Mouse (Mus musculus) right cerebral cortex, postnatal 25 days (tissue): ENCODE results near the gene Bmp6.

Experiments
- DNase-seq: peaks from one replicate; pipeline ENCODE4 v3.0.0; 2022

The Bmp6 gene

DNA sequence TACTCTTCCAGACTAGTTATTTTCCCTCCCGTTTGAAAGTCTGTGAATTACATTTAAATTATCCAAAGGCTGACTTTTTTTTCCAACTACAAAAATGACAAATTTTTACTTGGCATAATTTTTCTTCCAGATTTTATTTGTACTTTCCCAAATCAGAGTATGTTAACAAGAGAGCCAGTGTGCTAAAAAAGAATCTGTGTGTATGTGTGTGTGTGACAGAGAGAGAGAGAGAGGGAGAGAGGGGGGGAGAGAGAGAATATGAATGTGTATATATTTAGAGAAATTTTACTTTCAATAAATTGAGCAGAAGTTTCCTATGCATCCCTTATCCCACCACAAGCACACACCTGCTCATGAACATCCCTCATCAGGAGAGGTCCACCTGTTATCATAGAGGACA is 9.4 kb downstream of the Bmp6 start:
- DNase-seq, result no peak

DNA sequence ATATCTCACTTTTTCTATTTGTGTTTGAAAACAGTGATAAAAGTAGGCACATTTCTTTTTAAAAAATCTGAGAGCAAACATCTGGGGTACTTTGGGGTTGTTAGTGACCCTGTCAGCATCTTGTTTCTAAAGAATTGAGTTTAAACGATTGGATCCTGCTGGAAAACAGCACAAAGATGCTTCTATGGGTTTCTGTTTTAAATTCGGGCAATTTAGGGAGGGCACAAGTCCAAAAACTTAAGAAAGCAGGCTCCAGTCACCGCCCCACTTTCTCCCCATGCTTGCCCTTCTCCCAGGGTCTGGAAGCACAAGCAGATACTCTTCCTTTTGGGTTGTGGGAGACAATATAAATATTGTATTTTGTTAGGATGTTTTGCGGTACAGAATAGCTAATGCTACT is 14.1 kb downstream of the Bmp6 start:
- no peak for DNase-seq

DNA sequence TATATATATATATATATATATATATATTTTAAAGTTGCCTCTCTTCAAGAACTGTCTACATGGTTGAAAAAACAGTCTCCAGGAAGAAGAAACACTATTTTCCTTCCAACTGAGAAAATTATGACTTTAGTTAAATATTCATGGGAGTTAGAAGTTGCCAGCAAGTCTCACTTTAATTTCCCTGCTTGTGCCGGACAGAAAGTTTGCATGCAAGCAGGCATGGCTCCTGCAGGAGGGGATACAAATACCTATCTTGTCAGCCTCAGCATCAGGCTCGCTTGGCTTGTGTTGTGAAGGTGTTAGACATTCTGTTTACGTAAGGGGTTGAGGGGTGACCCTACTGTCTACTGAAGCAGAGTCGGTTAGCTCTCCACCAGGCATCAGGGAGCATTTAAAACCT is 17.8 kb downstream of the Bmp6 start:
- DNase-seq, result no peak

- no peak for DNase-seq
These were observed 19.0 kb downstream of the Bmp6 start for GRCm38 (mm10) chr13:38363869-38364268.

DNA sequence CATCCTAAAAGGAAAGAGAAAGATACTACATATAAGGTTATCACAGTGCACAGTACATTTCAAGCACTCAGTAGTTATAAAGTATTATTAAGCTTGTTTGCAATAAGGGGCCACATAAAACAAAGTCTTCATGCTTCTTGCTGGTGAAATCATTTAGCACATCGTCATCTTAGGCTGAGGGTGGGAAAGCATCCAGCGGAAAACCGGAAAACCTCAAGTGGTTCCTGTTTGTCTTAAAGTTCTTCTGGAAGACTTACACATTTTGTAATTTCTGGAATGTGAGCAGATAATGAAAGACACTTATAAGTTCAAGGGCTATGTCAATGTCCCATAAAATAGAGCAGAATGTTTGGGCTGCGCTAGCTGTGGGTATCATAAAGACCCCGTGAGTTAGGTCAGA is 24.7 kb downstream of the Bmp6 start:
- DNase-seq, result no peak

- DNase-seq, result no peak
These were observed 31.2 kb downstream of the Bmp6 start for GRCm38 (mm10) chr13:38376071-38376470.

DNA sequence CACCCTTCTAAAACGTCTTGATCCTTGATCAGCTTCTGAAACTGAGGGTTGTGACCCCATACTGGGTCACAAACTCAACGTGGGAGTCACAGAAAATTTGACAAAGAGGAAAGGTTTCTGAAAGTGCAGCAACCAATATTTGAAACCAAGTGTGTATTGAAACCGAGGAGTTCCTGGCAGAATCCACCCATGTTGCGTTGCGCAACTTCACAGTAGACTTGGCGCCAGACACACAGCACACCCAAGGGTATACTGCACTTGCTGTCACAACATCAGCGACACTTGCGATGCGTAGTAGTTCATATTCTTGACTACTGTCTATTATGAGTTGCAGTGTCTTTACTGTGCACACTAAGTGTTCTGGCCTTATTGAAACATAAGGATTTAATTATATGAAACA is 32.4 kb downstream of the Bmp6 start:
- no peak for DNase-seq

DNA sequence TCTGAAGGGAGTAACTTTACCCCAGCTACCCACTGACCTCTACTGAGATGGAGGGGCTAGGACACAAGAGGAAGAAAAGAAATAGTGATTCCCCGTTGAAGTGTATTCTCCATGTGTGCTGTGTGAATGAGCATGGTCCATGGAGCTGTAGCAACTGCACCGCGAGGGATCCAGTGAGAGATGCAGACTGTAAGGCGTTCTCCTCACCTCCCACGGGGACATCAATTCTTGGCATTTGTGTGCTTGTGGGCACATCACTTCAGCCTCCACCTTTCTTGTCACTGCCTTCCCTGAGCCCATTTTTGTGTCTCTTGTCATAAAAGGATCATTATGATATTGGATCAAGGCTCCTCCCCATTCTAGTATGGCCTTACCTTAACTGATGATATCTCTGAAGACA is 34.9 kb downstream of the Bmp6 start:
- no peak for DNase-seq

DNA sequence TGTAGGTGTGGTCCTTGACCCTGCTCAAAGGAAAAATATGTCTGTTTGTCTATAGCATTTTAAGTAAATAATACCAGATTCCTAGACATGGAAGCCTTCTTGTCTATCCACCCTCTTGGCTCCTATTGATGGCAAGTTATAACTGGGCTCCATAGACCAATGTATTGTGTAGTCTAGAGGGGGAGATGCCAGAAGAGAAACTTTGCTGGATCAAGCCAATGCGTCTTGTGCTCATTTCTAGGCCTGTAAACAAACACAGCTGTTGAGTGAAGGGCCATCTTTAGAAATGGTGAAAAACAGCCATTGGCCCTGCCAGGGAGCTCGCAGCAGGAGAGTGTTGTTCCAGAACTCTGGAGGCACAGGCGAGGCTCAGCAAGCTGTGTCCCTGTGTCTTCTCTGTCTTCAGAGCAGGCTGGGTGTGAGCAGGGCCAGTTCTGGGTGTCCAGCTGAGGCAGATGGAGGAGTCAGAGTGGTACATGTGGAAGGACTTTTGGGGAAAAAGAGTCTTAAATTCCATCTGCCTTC is 41.2 kb downstream of the Bmp6 start:
- no peak for DNase-seq

- DNase-seq, result no peak
These were observed 42.6 kb downstream of the Bmp6 start for GRCm38 (mm10) chr13:38387453-38388040.

DNA sequence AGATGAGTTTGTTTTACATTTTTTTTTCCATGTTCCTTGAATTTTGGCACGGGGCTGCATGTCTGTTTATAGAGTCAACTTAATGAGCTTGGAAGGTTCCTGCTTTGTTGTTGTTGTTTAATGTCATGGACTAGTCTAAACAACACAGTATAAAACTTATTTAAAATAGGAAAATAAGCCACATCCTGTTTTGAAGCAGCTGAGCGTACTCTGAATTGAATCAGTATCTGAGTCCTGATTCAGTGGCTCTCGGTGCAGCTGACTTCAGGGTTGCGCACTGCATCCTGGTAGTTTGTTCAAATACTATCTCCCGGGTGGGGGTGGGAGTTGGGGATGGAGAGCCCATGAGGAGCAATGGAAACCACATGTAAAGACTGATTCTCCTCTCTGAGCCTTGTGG is 48.5 kb downstream of the Bmp6 start:
- DNase-seq, result no peak

GRCm38 (mm10) chr13:38395026-38395425 is 50.1 kb downstream of the Bmp6 start:
- no peak for DNase-seq

- DNase-seq, result no peak
These were observed 52.2 kb downstream of the Bmp6 start for GRCm38 (mm10) chr13:38397007-38397545.

- no peak for DNase-seq
These were observed 53.8 kb downstream of the Bmp6 start for GRCm38 (mm10) chr13:38398658-38399057.

- no peak for DNase-seq
These were observed 55.8 kb downstream of the Bmp6 start for GRCm38 (mm10) chr13:38400662-38401061.

GRCm38 (mm10) chr13:38407611-38408315 is 62.9 kb downstream of the Bmp6 start:
- DNase-seq, result no peak

- DNase-seq, result no peak
These were observed 63.7 kb downstream of the Bmp6 start for GRCm38 (mm10) chr13:38408636-38409035.

DNA sequence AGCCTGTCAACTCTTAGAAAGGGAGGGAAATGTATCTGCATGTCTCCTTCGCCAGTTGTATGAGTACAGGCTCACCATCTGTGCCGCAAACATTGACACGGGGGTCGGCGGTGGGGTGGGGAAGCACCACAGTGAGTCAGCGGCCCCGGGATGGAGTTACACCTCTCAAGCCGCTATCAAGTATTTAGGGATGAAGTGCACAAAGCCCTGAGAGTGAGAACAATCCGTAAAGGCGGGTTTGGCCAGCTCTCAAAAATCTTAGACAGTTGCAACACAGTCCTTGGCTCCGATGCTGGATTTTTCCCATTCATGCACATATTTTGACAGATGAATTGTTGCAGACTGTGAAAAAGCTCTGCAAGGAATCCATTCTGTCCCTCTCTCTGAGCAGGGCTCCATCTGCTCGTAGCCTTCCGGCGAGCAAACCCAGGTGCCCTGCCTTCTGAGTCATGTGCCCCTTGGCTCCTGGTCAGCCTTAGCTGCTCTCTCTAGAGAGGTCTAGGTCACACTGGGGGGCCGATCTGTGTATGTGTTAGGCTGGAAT is 65.5 kb downstream of the Bmp6 start:
- peak; percentile 64 for DNase-seq

DNA sequence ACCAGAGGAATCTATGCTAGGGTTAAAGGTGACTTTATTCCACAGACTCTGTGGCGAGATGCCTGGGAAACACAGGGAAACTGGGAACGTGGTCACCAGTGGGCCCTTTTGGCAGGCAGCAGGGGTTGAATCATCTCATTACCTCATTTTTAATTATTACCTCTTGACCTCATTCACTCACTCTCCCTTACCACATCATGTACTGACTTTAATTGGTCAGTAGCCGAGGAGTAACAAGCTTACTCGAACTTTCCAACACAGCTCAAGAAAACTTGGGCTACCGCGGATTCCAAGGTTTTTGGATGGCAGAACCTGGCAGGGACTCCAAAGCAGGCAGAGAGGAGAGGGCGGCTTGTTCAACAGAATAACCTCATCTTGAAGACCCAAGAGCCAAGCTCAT is 74.9 kb downstream of the Bmp6 start:
- DNase-seq, result no peak

- DNase-seq, result no peak
These were observed 77.6 kb downstream of the Bmp6 start for GRCm38 (mm10) chr13:38422491-38422890.

GRCm38 (mm10) chr13:38425294-38425693 is 80.4 kb downstream of the Bmp6 start:
- no peak for DNase-seq

DNA sequence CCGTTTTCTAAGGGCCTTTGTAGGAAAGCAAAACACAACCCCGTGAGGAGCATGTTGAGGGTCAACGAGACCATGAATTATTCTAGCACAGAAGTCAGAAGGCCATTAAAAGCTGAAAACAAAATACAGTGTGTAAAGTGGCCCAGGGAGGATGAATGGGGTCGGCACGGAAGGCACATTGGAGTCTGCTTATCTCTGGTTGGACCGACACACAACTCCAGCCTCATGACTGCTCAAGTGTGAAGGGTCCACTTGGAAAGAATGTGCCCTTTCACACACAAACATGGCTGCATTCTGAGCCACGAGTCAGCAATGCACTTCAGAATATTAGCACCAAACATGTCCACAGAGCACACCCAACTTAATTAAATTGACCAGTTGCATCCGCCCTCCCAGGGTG is 84.8 kb downstream of the Bmp6 start:
- no peak for DNase-seq

- no peak for DNase-seq
These were observed 85.2 kb downstream of the Bmp6 start for GRCm38 (mm10) chr13:38430075-38430474.

- DNase-seq, result no peak
These were observed 89.9 kb downstream of the Bmp6 start for GRCm38 (mm10) chr13:38434831-38435230.
